Mouse (Mus musculus) adrenal gland, postnatal 0 days (tissue): ENCODE results near the gene Apol7a. TPM values are rescaled to one million over a fixed set of nuclear protein-coding genes. Genes with fewer than 3 reads are reported as not detected.

ENCODE experiments used
- polyA plus RNA-seq: library from polyadenylated mRNA; unstranded; fragments of >200 nt; fragmentation: Nextera tagmentation; extraction: Ambion mirVana; gene quantifications from 2 replicates; pipeline ENCODE4 v1.2.1, GENCODE M21; 2015

Apol7a gene
- polyA plus RNA-seq = 0.88 and 1.2 TPM in 2 replicates

GRCm38 (mm10) chr15:77399027-77399426, at the start of gene Apol7a:
Apol7a (minus strand) TSS chr15:77399110.

GRCm38 (mm10) chr15:77447392-77447791, 48.5 kb upstream of the Apol7a start, which contains the start of gene Apol7b:
Apol7b (minus strand) TSS chr15:77447492.

GRCm38 (mm10) chr15:77411035-77411434, 12.1 kb upstream of the Apol7a start, which contains the start of gene Apol9a:
Apol9a (minus strand) TSS chr15:77411135.

Other genes with a start within 250 kb of the Apol7a start
- 21.8 and 22.3 TPM in 2 replicates for gene Rbfox2, start 92.1 kb downstream of the Apol7a start, polyA plus RNA-seq
- gene Apol9a, start 12.0 kb upstream of the Apol7a start, polyA plus RNA-seq = 1.2 and 2.3 TPM in 2 replicates
- not detected in 2 replicates for gene Apol7b, start 48.4 kb upstream of the Apol7a start, polyA plus RNA-seq
- gene Apol10a, start 77.9 kb upstream of the Apol7a start, polyA plus RNA-seq = not detected in 2 replicates
- gene Apol11a, start 109.2 kb upstream of the Apol7a start, polyA plus RNA-seq = not detected in 2 replicates
- gene Apol7c, start 134.2 kb upstream of the Apol7a start, polyA plus RNA-seq = not detected in 2 replicates
- gene 1700025B11Rik, start 162.8 kb upstream of the Apol7a start, polyA plus RNA-seq = not detected in 2 replicates
- 0.65 TPM in 1 of 2 replicates, not detected in the other for gene Apol10b, start 197.0 kb upstream of the Apol7a start, polyA plus RNA-seq
- gene Gm36245, start 200.1 kb upstream of the Apol7a start, polyA plus RNA-seq = not detected in 2 replicates
- 0.21 and 0.39 TPM in 2 replicates for gene Apol11b, start 244.2 kb upstream of the Apol7a start, polyA plus RNA-seq